Mouse (Mus musculus): ENCODE results near the gene Helq. TPM values are rescaled to one million over a fixed set of nuclear protein-coding genes. Genes with fewer than 3 reads are reported as not detected.

Helq gene
- total RNA-seq, 1 experiment, result 30.1 TPM

DNA sequence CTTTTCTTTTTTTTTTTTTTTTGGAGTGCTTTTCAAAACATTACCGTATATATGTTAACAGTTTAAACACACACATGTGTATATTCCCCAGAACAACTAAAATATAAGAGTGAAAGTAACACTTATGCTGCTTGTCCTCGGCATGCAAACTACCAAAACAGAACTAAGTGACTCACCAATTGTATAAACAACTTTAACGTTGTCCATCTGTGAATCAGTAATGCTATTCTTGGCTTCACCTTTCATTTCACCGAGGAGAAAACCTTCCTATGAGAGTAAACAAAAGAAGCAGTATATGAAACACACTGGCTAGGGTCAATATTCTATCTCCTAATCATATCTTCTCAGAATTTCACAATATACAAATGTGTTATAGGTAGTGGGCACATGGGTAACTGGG, 19.9 kb upstream of the Helq start:
- no peak for DNase-seq (ENCODE audit: low read depth, low spot score)
- Histone ChIP-seq H3K36me3 (ENCODE audit: control insufficient read depth, insufficient read depth, low read length, poor library complexity, severe bottlenecking) (peaks cover 6% of the 10 kb centered on the region), H3K4me3 (ENCODE audit: insufficient read depth in 1 of 2, low read depth in 1 of 2, low read length in 2 of 2, poor library complexity in 1 of 2, severe bottlenecking in 1 of 2) (no peak overlapping the region), H3K27ac (ENCODE audit: insufficient read depth, low read depth, low read length, poor library complexity, severe bottlenecking) (no peak overlapping the region), H3K9me3 (ENCODE audit: control insufficient read depth, insufficient read depth, low read depth, low read length) (no peaks in the 10 kb centered on the region), H3K9ac (ENCODE audit: insufficient read depth, low read depth, low read length, poor library complexity, severe bottlenecking) (no peak overlapping the region), H3K4me1 (ENCODE audit: control insufficient read depth in 2 of 2, insufficient read depth in 2 of 2, low read length in 2 of 2, poor library complexity in 1 of 2) (peaks cover 0 to 5% of the 10 kb centered on the region in 2 experiments; a peak in 1 of 4 replicates)
- in situ Hi-C loops (cut with MboI; ENCODE audit: low sequenced_read_pairs in 2 of 2, unreplicated experiment in 2 of 2), result no loop called here
- TF ChIP-seq ZC3H11A (IDR thresholded peaks at IDR 0.05; ENCODE audit: borderline replicate concordance, low read depth, low read length), result no peak
- TF ChIP-seq HCFC1 (IDR thresholded peaks at IDR 0.05; ENCODE audit: borderline replicate concordance, insufficient read depth, low read length), result no peak
- no peak for TF ChIP-seq ZNF384 (IDR thresholded peaks at IDR 0.05; ENCODE audit: low read depth, low read length)
- no peak for TF ChIP-seq MAFK (IDR thresholded peaks at IDR 0.05; ENCODE audit: insufficient read depth, low read depth, low read length)
- TF ChIP-seq CHD2 (IDR thresholded peaks at IDR 0.05; ENCODE audit: low read depth, low read length), result no peak

DNA sequence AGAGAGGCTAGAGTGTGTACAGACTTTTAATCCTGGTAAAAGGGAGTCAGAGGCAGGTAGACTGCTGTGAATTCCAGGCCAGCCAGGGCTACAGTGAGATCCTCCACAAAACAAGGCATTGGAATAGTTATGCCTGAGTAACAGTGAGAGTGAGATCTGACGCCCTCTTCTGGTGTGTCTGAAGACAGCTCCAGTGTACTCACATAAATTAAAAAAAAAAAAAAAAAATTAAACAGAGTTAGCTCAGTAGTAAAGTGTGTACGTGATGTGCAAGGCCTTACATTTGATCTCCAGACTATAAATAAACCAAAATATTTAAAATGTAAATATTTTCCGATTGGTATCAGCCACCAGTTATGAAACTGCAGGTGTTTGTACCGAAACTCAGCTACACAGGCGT, 4.3 kb downstream of the Helq start:
- Histone ChIP-seq H3K4me1 (ENCODE audit: control insufficient read depth in 2 of 2, insufficient read depth in 2 of 2, low read length in 2 of 2, poor library complexity in 1 of 2) (peaks cover 0 to 3% of the 10 kb centered on the region in 2 experiments; a peak in 1 of 4 replicates), H3K4me3 (ENCODE audit: insufficient read depth in 1 of 2, low read depth in 1 of 2, low read length in 2 of 2, poor library complexity in 1 of 2, severe bottlenecking in 1 of 2) (no peak overlapping the region), H3K36me3 (ENCODE audit: control insufficient read depth, insufficient read depth, low read length, poor library complexity, severe bottlenecking) (peaks cover 48% of the 10 kb centered on the region), H3K9me3 (ENCODE audit: control insufficient read depth, insufficient read depth, low read depth, low read length) (no peaks in the 10 kb centered on the region), H3K27ac (ENCODE audit: insufficient read depth, low read depth, low read length, poor library complexity, severe bottlenecking) (no peak overlapping the region), H3K9ac (ENCODE audit: insufficient read depth, low read depth, low read length, poor library complexity, severe bottlenecking) (no peak overlapping the region)
- no peak for DNase-seq (ENCODE audit: low read depth, low spot score)
- in situ Hi-C loops (cut with MboI; ENCODE audit: low sequenced_read_pairs in 2 of 2, unreplicated experiment in 2 of 2), result loop anchor here in 1 of 2 experiments (25.0 kb wide), 1 partner anchor 407 kb away; no protein-coding TSS in a partner anchor
- TF ChIP-seq ZNF384 (IDR thresholded peaks at IDR 0.05; ENCODE audit: low read depth, low read length) (peak; percentile 58; the same call in 1 of the 2 replicates), CHD2 (IDR thresholded peaks at IDR 0.05; ENCODE audit: low read depth, low read length) (no peak)

DNA sequence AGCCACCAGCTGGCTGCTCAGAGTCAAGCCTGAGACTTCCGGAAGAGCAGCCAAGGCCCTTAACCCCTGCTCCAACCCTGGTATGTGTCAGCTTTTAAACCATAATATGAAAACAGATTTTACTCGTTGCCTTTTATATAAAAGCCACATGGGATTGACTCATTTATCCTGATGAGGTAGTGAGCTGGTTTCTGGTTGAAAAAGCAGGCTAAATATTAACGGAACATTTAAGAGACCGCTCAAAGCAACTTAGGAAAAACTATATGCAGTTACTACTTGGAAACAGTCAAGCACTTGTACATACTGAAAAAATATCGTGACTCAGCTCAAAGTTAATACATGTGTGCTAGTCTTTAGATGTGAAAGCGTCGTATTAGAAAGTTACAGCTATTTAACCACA, 6.1 kb downstream of the Helq start:
- peaks cover 55% of the 10 kb centered on the region for H3K36me3 ChIP-seq (ENCODE audit: control insufficient read depth, insufficient read depth, low read length, poor library complexity, severe bottlenecking)
- no peak overlapping the region for H3K9ac ChIP-seq (ENCODE audit: insufficient read depth, low read depth, low read length, poor library complexity, severe bottlenecking)
- in situ Hi-C loops (cut with MboI; ENCODE audit: low sequenced_read_pairs in 2 of 2, unreplicated experiment in 2 of 2), result loop anchor here in 1 of 2 experiments (25.0 kb wide), 1 partner anchor 405 kb away; no protein-coding TSS in a partner anchor
- no peak overlapping the region for H3K27ac ChIP-seq (ENCODE audit: insufficient read depth, low read depth, low read length, poor library complexity, severe bottlenecking)
- DNase-seq (ENCODE audit: low read depth, low spot score), result no peak
- peaks cover 0 to 3% of the 10 kb centered on the region in 2 experiments; a peak in 1 of 4 replicates for H3K4me1 ChIP-seq (ENCODE audit: control insufficient read depth in 2 of 2, insufficient read depth in 2 of 2, low read length in 2 of 2, poor library complexity in 1 of 2)
- H3K4me3 ChIP-seq (ENCODE audit: insufficient read depth in 1 of 2, low read depth in 1 of 2, low read length in 2 of 2, poor library complexity in 1 of 2, severe bottlenecking in 1 of 2), result no peak overlapping the region
- H3K9me3 ChIP-seq (ENCODE audit: control insufficient read depth, insufficient read depth, low read depth, low read length), result no peaks in the 10 kb centered on the region
- TF ChIP-seq MAFK (IDR thresholded peaks at IDR 0.05; ENCODE audit: insufficient read depth, low read depth, low read length) (no peak), ZNF384 (IDR thresholded peaks at IDR 0.05; ENCODE audit: low read depth, low read length) (no peak)

DNA sequence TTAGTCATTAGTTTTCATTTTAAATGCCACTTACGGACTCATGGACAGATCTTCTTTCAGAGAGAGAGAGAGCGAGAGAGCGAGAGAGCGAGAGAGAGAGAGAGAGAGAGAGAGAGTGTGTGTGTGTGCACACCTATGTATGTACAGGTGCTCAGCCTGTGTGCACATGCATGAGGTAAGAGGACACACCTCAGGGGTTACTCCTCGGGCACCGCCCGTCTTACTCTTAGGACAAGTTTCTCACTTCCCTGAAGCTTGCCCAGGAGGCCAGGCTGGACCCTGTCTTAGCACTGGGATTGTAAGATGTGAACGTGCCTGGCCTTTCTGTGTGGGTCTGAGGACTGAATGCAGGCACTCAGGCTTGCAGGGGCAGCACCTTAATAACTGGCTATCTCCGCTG, 10.9 kb downstream of the Helq start:
- Histone ChIP-seq H3K4me3 (ENCODE audit: insufficient read depth in 1 of 2, low read depth in 1 of 2, low read length in 2 of 2, poor library complexity in 1 of 2, severe bottlenecking in 1 of 2) (no peak overlapping the region), H3K4me1 (ENCODE audit: control insufficient read depth in 2 of 2, insufficient read depth in 2 of 2, low read length in 2 of 2, poor library complexity in 1 of 2) (no peaks in the 10 kb centered on the region), H3K9ac (ENCODE audit: insufficient read depth, low read depth, low read length, poor library complexity, severe bottlenecking) (no peak overlapping the region), H3K27ac (ENCODE audit: insufficient read depth, low read depth, low read length, poor library complexity, severe bottlenecking) (no peak overlapping the region), H3K9me3 (ENCODE audit: control insufficient read depth, insufficient read depth, low read depth, low read length) (no peaks in the 10 kb centered on the region), H3K36me3 (ENCODE audit: control insufficient read depth, insufficient read depth, low read length, poor library complexity, severe bottlenecking) (peaks cover 43% of the 10 kb centered on the region)
- DNase-seq (ENCODE audit: low read depth, low spot score), result no peak
- in situ Hi-C loops (cut with MboI; ENCODE audit: low sequenced_read_pairs in 2 of 2, unreplicated experiment in 2 of 2), result loop anchor here in 1 of 2 experiments (25.0 kb wide), 1 partner anchor 400 kb away; no protein-coding TSS in a partner anchor
- TF ChIP-seq ZNF384 (IDR thresholded peaks at IDR 0.05; ENCODE audit: low read depth, low read length) (no peak), MAFK (IDR thresholded peaks at IDR 0.05; ENCODE audit: insufficient read depth, low read depth, low read length) (no peak), HCFC1 (IDR thresholded peaks at IDR 0.05; ENCODE audit: borderline replicate concordance, insufficient read depth, low read length) (no peak), CHD2 (IDR thresholded peaks at IDR 0.05; ENCODE audit: low read depth, low read length) (no peak), ZC3H11A (IDR thresholded peaks at IDR 0.05; ENCODE audit: borderline replicate concordance, low read depth, low read length) (no peak)

DNA sequence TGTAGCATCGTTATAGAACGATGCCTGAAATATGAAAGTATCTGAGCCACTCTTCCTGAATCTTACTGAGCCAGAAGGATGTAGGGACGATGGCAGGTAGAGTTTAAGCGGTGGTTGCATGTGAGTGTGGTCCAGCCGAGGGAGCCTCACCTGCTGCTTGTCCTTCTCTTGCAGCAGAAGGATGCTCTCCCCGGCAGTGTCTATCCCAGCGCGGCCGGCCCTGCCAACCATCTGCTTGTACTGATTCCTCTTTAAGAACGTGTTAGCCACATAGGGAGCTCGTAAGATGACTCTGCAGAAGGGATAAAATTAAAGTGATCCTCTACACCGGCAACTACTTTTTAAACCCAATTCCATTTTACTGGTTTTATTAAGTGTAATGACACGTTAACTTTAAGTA, 19.4 kb downstream of the Helq start:
- no peak overlapping the region for H3K4me3 ChIP-seq (ENCODE audit: insufficient read depth in 1 of 2, low read depth in 1 of 2, low read length in 2 of 2, poor library complexity in 1 of 2, severe bottlenecking in 1 of 2)
- H3K27ac ChIP-seq (ENCODE audit: insufficient read depth, low read depth, low read length, poor library complexity, severe bottlenecking), result no peak overlapping the region
- TF ChIP-seq ZNF384 (IDR thresholded peaks at IDR 0.05; ENCODE audit: low read depth, low read length) (no peak), HCFC1 (IDR thresholded peaks at IDR 0.05; ENCODE audit: borderline replicate concordance, insufficient read depth, low read length) (no peak), MAFK (IDR thresholded peaks at IDR 0.05; ENCODE audit: insufficient read depth, low read depth, low read length) (no peak), ZC3H11A (IDR thresholded peaks at IDR 0.05; ENCODE audit: borderline replicate concordance, low read depth, low read length) (no peak), CHD2 (IDR thresholded peaks at IDR 0.05; ENCODE audit: low read depth, low read length) (no peak)
- H3K9ac ChIP-seq (ENCODE audit: insufficient read depth, low read depth, low read length, poor library complexity, severe bottlenecking), result no peak overlapping the region
- in situ Hi-C loops (cut with MboI; ENCODE audit: low sequenced_read_pairs in 2 of 2, unreplicated experiment in 2 of 2), result loop anchor here in 1 of 2 experiments (25.0 kb wide), 1 partner anchor 392 kb away; no protein-coding TSS in a partner anchor
- DNase-seq (ENCODE audit: low read depth, low spot score), result no peak
- H3K9me3 ChIP-seq (ENCODE audit: control insufficient read depth, insufficient read depth, low read depth, low read length), result no peaks in the 10 kb centered on the region
- peaks cover 40% of the 10 kb centered on the region for H3K36me3 ChIP-seq (ENCODE audit: control insufficient read depth, insufficient read depth, low read length, poor library complexity, severe bottlenecking)
- no peaks in the 10 kb centered on the region for H3K4me1 ChIP-seq (ENCODE audit: control insufficient read depth in 2 of 2, insufficient read depth in 2 of 2, low read length in 2 of 2, poor library complexity in 1 of 2)
